Mouse (Mus musculus) ovary, postnatal 14 days (tissue): ENCODE results near the gene Pam.
"Not testable (repeated sequence)": the region's sequence is repeated elsewhere in the genome, so short reads cannot be mapped to it uniquely, and the experiment has no call there.

Source experiments
- DNase-seq: peaks from one replicate; pipeline ENCODE4 v3.0.0; 2022; ENCODE audit warnings: low spot score

Pam gene

DNA sequence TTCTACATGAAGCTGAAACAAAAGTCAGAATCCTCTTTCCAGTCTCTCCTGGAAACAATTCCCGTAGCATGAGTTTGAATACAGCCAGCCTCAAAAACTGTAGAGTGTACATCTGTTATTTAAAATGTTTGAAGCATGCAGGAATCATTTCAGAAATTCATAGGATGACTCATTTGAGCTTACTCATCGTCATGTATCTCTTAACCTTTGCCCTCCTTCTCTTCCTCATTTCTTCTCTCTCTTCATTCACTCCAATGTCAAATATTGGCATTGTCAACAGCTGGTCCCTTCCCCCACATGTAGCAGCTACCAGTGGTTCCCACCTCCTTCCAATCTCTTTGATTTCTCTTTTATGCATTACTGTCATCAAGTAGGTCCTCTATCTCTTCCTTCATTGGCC, 59.7 kb downstream of the Pam start:
- DNase-seq = no peak

DNA sequence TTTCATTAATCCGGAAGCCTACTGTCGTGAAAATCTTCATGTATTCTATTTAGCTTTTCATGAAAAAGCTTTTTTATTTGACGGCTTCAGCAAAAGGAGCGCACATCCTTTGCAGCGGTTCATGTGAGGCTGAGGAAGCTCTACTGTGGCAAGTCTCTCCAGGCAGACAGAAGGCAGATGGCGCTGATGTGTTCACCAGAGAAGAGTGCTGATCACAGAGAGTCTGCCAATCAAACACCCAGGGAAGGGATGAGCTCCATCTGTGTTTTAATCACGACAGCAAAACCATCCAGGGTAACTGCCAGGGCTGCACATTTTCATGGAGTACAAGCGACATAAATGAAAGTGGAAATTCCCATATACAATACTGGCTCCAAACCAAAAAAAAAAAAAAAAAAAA, 63.6 kb downstream of the Pam start:
- DNase-seq = no peak

- no peak for DNase-seq
Observed at GRCm38 (mm10) chr1:98029025-98029424, 66.4 kb downstream of the Pam start.

- DNase-seq = no peak
Observed at GRCm38 (mm10) chr1:98028468-98028867, 67.0 kb downstream of the Pam start.

GRCm38 (mm10) chr1:98027959-98028358, 67.5 kb downstream of the Pam start:
- DNase-seq = no peak

DNA sequence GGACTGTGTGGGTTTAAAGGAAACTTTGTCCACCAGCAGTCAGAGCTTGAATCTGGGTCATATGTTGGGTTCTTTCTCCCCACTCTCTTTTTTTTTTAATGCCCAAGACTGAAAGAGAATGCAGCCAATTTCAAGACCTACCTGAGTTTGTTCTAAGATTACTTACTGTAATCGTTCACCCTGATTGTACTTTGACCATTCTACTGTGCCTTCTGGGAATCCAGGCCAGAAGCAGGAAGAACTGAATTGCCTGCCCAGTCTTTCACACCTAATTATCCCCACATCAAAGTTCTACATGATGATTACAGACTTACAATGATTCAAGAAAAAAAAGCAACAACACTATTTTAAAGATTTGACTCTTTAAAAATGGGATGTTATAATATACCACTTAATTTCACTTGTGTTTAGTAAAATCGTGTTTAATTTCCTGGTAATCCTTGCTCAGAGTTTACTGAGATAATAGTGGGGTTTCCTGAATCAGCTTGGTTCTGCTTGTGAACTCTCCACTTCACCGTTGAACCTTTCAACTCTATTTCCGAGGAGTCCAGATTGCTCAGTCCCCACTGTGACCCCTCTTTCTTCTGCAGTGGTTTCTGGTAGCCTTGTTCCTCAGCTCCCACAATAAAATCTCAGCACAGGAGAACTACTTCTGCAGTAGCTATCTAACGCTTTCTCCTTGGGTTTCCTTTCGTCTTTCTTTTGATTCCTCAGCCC, 69.4 kb downstream of the Pam start:
- no peak for DNase-seq

GRCm38 (mm10) chr1:98023866-98024265, 71.6 kb downstream of the Pam start:
- DNase-seq = no peak

DNA sequence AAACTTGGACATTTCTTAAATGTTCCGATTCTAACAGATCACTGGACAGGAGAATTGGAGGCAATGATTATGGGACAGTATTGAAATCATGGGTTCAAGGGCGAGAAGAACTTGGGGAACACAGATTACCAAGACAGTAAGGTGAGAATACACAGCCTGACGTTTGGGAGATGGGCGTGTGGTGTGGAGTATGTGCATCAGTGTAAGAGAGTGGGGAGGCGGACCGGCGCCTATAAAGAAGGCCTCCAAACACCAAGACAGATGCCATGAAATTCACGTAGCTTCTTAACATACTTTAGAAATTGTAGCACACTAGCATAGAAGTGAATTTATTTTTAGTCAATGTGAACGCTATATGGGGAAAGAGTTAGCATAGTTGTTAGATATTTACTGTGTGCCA, 76.5 kb downstream of the Pam start:
- no peak for DNase-seq

GRCm38 (mm10) chr1:98016004-98016848, 79.2 kb downstream of the Pam start:
- DNase-seq = no peak

- no peak for DNase-seq
Observed at GRCm38 (mm10) chr1:98015564-98015963, 79.9 kb downstream of the Pam start.

DNA sequence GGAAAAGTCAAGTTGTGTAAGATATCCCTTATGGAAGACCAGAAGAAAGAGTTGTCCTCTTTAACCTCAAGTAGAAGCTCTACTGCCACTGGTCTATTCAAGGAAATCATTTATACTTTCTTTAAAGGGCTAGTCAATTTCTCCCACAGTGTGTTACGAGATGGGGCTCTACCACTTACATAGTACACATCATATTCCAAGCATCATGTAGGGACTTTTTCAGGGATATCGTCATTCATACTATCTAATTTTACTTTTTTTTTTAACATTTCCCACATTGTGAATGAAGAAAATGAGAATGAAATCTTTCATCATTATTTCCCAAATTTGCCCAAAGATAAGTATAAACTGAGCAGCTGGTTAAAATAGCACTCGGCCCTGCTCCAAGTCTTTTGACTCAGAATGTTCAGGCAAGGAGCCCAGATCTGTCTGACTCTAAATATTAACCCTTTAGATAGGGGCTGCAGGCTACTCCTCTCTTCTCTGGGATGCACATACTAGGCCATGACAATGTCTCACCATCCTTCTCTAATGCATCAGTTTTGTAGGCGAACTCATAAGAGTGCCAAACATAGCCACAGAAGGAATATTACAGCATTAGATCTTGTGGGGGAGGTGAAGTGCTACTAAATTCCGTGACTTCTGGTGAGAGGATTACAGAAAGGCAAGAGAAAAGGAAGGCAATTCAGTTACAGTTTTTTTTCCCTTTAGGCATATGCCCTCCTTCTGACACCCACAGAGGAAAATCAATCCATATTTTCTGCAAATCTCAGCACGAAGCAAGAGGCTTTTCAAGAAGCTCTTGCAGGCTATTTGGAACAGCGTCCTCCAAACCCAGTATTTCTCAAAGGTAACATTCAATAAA, 92.7 kb downstream of the Pam start:
- peak; percentile 13 for DNase-seq

DNA sequence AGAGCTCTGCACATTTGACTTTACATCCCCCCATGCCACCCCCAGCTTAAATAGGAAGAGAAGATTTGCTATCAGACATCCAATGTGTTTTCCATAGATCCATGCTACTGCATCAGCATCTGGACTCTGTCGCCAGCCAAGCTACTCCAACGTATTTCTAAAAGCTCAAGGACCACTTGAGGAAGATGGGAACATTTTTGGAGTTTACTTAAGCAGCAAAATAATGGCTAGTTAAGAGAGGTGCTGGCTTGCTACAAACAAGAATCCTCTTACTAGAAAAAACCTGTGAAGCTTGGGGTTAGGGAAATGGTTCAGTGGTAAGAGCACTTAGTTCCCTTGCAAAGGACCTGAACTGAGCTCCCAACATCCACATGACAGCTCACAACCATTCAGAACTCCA, 96.0 kb downstream of the Pam start:
- no peak for DNase-seq

DNA sequence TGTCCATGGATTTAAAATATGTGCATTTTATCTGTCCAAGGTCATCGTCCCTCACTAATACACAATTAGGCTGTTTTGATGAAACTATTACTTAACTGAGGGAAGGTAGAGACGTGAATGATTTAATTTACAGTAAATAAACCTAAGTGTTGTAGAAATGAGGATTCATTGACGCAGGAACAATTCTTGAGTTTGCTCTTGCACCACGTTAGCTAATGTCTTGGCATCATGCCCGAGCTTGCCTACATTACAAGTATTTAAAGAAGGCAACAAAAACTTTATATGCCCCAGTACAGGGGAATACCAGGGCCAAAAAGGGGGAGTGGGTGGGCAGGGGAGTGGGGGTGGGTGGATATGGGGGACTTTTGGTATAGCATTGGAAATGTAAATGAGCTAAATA, 96.5 kb downstream of the Pam start:
- not testable (repeated sequence) for DNase-seq

DNA sequence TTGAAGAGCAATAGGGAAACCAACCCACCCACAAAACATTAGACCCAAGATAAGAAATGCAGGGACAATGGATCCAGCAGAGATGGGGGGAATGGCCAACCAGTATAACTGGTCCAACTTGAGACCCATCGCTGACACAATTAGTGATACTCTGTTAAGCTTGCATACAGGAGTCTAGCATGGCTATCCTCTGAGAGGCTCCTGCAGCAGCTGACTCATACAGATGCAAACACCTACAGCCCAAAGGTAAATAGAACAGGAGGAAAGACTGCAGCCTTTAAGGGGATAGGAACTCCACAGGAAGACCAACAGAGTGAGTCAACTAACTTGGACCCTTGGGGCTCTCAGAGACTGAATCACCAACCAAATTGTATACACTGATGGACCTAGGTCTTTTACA, 98.4 kb downstream of the Pam start:
- no peak for DNase-seq

GRCm38 (mm10) chr1:97991976-97992375, 103.5 kb downstream of the Pam start:
- DNase-seq = no peak

GRCm38 (mm10) chr1:97983189-97983588, 112.3 kb downstream of the Pam start:
- no peak for DNase-seq

DNA sequence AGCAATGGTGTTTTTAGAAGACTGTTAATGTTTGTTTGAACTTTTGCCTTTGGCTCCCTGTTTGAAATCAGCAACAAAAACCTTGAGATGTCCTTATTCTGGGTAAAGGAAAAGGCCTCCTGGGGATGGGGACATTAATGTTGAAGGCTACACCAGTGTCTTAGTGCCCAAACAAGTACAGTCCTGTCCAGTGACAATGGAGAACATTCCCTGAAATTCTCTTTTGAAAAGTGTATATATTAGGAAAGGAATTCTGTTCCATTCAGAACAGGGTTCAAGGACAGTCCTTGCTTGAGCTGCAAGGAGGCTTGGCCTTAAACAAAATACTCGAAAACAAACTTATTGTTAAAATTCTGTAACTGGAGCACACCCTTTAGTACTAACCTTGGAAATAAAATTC, 116.0 kb downstream of the Pam start:
- no peak for DNase-seq

DNA sequence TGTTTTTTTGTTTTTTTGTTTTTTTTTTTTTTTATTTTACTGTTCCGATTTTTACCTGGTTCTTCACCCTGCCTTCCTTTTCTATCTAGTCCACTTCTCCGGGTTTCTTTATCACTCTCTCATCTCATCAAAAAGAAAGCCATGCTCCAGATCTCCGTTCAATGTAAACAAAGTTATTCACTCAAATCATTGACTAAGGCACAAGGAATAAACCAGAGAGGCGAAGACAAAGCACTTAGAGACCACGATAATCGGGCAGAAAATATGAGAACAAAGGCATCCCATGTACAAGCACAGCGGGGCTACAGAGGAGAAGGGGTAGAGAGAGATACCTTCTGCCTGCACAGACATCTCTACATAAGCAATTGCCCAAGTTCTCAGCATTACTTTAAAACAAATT, 117.9 kb downstream of the Pam start:
- DNase-seq = no peak

GRCm38 (mm10) chr1:97976873-97977473, 118.5 kb downstream of the Pam start:
- peak; percentile 67 for DNase-seq

DNA sequence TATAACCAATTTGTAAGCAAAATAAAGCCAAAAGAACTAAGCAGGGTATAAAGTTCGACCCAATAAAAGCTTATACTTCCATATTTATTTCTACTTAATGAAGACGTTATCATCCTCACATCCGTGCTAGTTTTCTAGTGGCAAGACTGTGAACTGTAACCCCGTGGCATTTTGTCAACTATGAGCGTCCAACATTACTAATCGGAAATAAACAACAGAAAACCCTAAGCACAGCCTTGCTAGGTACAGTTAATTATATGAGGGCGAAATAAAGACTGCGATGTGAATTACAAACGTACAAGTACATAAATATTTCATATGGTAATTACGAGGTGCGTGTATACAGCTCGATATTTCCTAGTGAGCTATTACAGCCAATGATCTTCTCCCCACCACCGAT, 119.4 kb downstream of the Pam start:
- no peak for DNase-seq

DNA sequence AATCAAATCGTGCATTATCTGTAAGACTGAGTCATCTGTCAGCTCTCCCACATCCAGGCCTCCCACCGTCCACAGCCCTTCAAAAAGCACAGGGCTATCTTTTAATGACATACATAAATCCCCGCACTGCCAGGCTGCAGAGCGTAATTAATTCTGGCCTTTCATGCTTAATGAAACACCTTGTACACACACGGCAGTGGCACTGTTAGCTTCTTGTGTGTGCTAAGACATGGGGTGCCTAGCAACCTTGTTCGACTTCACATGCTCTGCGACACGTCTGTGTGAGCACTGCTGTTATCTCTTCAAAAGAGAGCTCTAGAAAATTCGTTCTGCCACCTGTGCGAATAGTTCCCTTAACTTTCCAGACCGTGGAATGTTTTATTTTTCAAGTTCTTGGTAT, 120.5 kb downstream of the Pam start:
- DNase-seq = no peak

- no peak for DNase-seq
Observed at GRCm38 (mm10) chr1:97969765-97970164, 125.7 kb downstream of the Pam start.
